Mouse (Mus musculus) liver, embryonic 18 days (tissue): Measurements from ENCODE around the gene Sgce. TPM values are rescaled to one million over a fixed set of nuclear protein-coding genes. Genes with fewer than 3 reads are reported as not detected.

Experiments used
- polyA plus RNA-seq: library from polyadenylated mRNA; depleted of rRNA; stranded (reverse); fragments of >200 nt; gene quantifications from 2 replicates; pipeline ENCODE4 v1.2.3, GENCODE M21; 2012; rRNA removed

Gene Sgce
- 16.6 and 18.6 TPM in 2 replicates for polyA plus RNA-seq

GRCm38 (mm10) chr6:4746696-4747439 lies at the start of gene Sgce, which contains the start of gene Peg10:
Sgce (minus strand) TSS chr6:4747207.
Peg10 (plus strand) TSS chr6:4747306.

Other genes with a start within 250 kb of the Sgce start
- gene Col1a2, start 242.4 kb downstream of the Sgce start, polyA plus RNA-seq: 12.4 and 16.4 TPM in 2 replicates
- gene Casd1, start 146.4 kb downstream of the Sgce start, polyA plus RNA-seq: 11.3 and 11.5 TPM in 2 replicates
- gene Peg10, start 99 bp upstream of the Sgce start, polyA plus RNA-seq: 3.6 and 4.1 TPM in 2 replicates
- gene Ppp1r9a, start 155.7 kb upstream of the Sgce start, polyA plus RNA-seq: 4.6 and 5.5 TPM in 2 replicates